Mouse (Mus musculus): Measurements from ENCODE around the gene Gm8909. TPM values are rescaled to one million over a fixed set of nuclear protein-coding genes. Genes with fewer than 3 reads are reported as not detected.
"Not testable (repeated sequence)": the region's sequence is repeated elsewhere in the genome, so short reads cannot be mapped to it uniquely, and the experiment has no call there.

Gene Gm8909
- total RNA-seq, 2 experiments from 2014 or later: not detected

- no peak for DNase-seq
- intact Hi-C loops (cut with DNase I): no loop called here
These were observed 865 bp downstream of the Gm8909 start for GRCm38 (mm10) chr17:36167306-36168038.

- intact Hi-C loops (cut with DNase I); DNase-seq: not testable (repeated sequence)
These were observed 1.4 kb downstream of the Gm8909 start for GRCm38 (mm10) chr17:36166901-36167300.

- intact Hi-C loops (cut with DNase I): no loop called here
- DNase-seq: no peak
These were observed 6.9 kb downstream of the Gm8909 start for GRCm38 (mm10) chr17:36161129-36162051.

- intact Hi-C loops (cut with DNase I); DNase-seq: not testable (repeated sequence)
These were observed 10.1 kb downstream of the Gm8909 start for GRCm38 (mm10) chr17:36158264-36158663.

- intact Hi-C loops (cut with DNase I); DNase-seq: not testable (repeated sequence)
These were observed 10.6 kb downstream of the Gm8909 start for GRCm38 (mm10) chr17:36157782-36158181.

GRCm38 (mm10) chr17:36154271-36155149 is 13.8 kb downstream of the Gm8909 start:
- no peak for DNase-seq
- intact Hi-C loops (cut with DNase I): no loop called here

GRCm38 (mm10) chr17:36151200-36151599 is 17.1 kb downstream of the Gm8909 start:
- intact Hi-C loops (cut with DNase I); DNase-seq: not testable (repeated sequence)

- DNase-seq; intact Hi-C loops (cut with DNase I): not testable (repeated sequence)
These were observed 19.9 kb downstream of the Gm8909 start for GRCm38 (mm10) chr17:36148468-36148867.

GRCm38 (mm10) chr17:36146937-36147336 is 21.4 kb downstream of the Gm8909 start:
- DNase-seq; intact Hi-C loops (cut with DNase I): not testable (repeated sequence)

GRCm38 (mm10) chr17:36145861-36146156 is 22.5 kb downstream of the Gm8909 start:
- intact Hi-C loops (cut with DNase I); DNase-seq: not testable (repeated sequence)

GRCm38 (mm10) chr17:36145111-36145860 is 23.1 kb downstream of the Gm8909 start:
- intact Hi-C loops (cut with DNase I): no loop called here
- peak; percentile 10 to 24 for DNase-seq

GRCm38 (mm10) chr17:36136299-36136848 is 32.0 kb downstream of the Gm8909 start:
- intact Hi-C loops (cut with DNase I): loop anchor here (10.0 kb wide), 1 partner anchor 72 kb away; no protein-coding TSS in a partner anchor
- DNase-seq: not testable (repeated sequence)

- intact Hi-C loops (cut with DNase I): loop anchor here (10.0 kb wide), 1 partner anchor 71 kb away; no protein-coding TSS in a partner anchor
- DNase-seq: not testable (repeated sequence)
These were observed 32.7 kb downstream of the Gm8909 start for GRCm38 (mm10) chr17:36135421-36136231.

- intact Hi-C loops (cut with DNase I): loop anchor here (10.0 kb wide), 1 partner anchor 67 kb away; no protein-coding TSS in a partner anchor
- DNase-seq: no peak
These were observed 36.6 kb downstream of the Gm8909 start for GRCm38 (mm10) chr17:36131516-36132265.

- intact Hi-C loops (cut with DNase I); DNase-seq: not testable (repeated sequence)
These were observed 39.1 kb downstream of the Gm8909 start, which contains the start of gene Gm7030 for GRCm38 (mm10) chr17:36128968-36129817. Gene Gm7030 (minus strand): TSS chr17:36129425.

GRCm38 (mm10) chr17:36128525-36128924 is 39.8 kb downstream of the Gm8909 start:
- intact Hi-C loops (cut with DNase I); DNase-seq: not testable (repeated sequence)
